Mouse (Mus musculus) heart, embryonic 14.5 days (tissue): ENCODE measurements around the gene Ppard. TPM values are rescaled to one million over a fixed set of nuclear protein-coding genes. Genes with fewer than 3 reads are reported as not detected.

Experiments used
- ATAC-seq: fragments of 200-750 bp; cut with Nextera tagmentation; 2 replicates; pipeline ENCODE4 v1.8.0; 2017; ENCODE audit warnings: low read depth, moderate TSS enrichment; ENCODE audit not compliant: insufficient number of reproducible peaks, insufficient read depth, low FRiP score
- H3K27ac ChIP-seq, 2 experiments: fragments of 200-500 bp in 1 of 2; fragments of 300-500 bp in 1 of 2; sonication (generic) in 1 of 2; replicated peaks in 1 of 2; 2 replicates each; pipeline ENCODE4 v1.5.1; 2012 to 2014; ENCODE audit warnings: low read depth in 2 of 2, low read length in 2 of 2, control low read depth in 1 of 2, mild to moderate bottlenecking in 1 of 2, mixed read lengths in 1 of 2; ENCODE audit not compliant: control insufficient read depth in 1 of 2, insufficient read depth in 1 of 2
- H3K27me3 ChIP-seq: fragments of 300-500 bp; sonication (generic); 2 replicates; pipeline ENCODE4 v1.6.1; 2014; ENCODE audit warnings: mild to moderate bottlenecking, low read length, control low read depth; ENCODE audit not compliant: control insufficient read depth, insufficient read depth
- H3K36me3 ChIP-seq: fragments of 300-500 bp; sonication (generic); 2 replicates; pipeline ENCODE4 v1.6.1; 2014; ENCODE audit warnings: mild to moderate bottlenecking, control low read depth, low read length, mixed read lengths; ENCODE audit not compliant: control insufficient read depth, insufficient read depth
- H3K4me1 ChIP-seq, 2 experiments: fragments of 200-500 bp in 1 of 2; fragments of 300-500 bp in 1 of 2; sonication (generic) in 1 of 2; 2 replicates each; pipeline ENCODE4 v1.6.1; 2012 to 2014; ENCODE audit warnings: low read length in 2 of 2, control low read depth in 1 of 2, mixed read lengths in 1 of 2; ENCODE audit not compliant: control insufficient read depth in 2 of 2, insufficient read depth in 2 of 2
- H3K4me2 ChIP-seq: fragments of 300-500 bp; sonication (generic); 2 replicates; pipeline ENCODE4 v1.6.1; 2014; ENCODE audit warnings: mild to moderate bottlenecking, low read length
- H3K4me3 ChIP-seq, 2 experiments: fragments of 200-500 bp in 1 of 2; fragments of 300-500 bp in 1 of 2; sonication (generic) in 1 of 2; 2 replicates each; pipeline ENCODE4 v1.5.1; 2012 to 2014; ENCODE audit warnings: low read length in 2 of 2, mild to moderate bottlenecking in 2 of 2, control low read depth in 1 of 2, low read depth in 1 of 2, moderate library complexity in 1 of 2; ENCODE audit not compliant: control insufficient read depth in 1 of 2, insufficient read depth in 1 of 2
- H3K9ac ChIP-seq: fragments of 300-500 bp; sonication (generic); 2 replicates; pipeline ENCODE4 v1.6.1; 2014; ENCODE audit warnings: mild to moderate bottlenecking, low read length
- H3K9me3 ChIP-seq: fragments of 300-500 bp; sonication (generic); 2 replicates; pipeline ENCODE4 v1.6.1; 2016; ENCODE audit warnings: low read length, control low read depth; ENCODE audit not compliant: control insufficient read depth
- WGBS: fragments of 180-500 bp; shearing (Covaris S2); extraction: QIAGEN DNeasy Blood & Tissue Kit; methylation state at CpG from one replicate; pipeline ENCODE4 v1.1.7; 2014; 5-methylcytosine and 5-hydroxymethylcytosine counted together
- polyA plus RNA-seq: library from polyadenylated mRNA; unstranded; fragments of >200 nt; fragmentation: Nextera tagmentation; extraction: Ambion mirVana; gene quantifications from 2 replicates; pipeline ENCODE4 v1.2.1, GENCODE M21; 2014

Gene Ppard
- polyA plus RNA-seq, 1 experiment from 2014 or later: 2.2 TPM

DNA sequence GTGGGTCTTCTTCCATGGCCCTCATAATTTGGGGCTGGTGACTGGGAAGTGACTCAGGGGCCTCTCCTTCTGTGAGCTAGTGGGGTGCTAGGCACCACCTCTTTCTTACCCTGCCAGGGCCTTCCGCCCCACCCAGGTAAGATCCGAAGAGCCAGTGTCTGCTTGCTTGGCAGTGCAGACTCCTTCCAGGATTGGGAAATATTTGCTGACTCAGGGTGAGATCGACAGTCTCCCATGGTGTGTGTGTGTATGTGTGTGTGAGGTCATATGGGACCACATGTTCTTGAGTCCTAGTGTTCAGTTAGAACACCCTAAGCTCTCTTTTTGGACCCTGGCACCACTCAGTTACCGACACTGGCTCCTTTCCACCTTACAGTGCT is 4.1 kb downstream of the Ppard start:
- 88% methylated on average over 4 of the region's 4 CpGs for WGBS
- no peak for ATAC-seq
- no peaks in the 10 kb centered on the region for H3K9me3 ChIP-seq
- H3K4me2 ChIP-seq: no peak overlapping the region
- H3K27me3 ChIP-seq: no peaks in the 10 kb centered on the region
- H3K36me3 ChIP-seq: peaks cover 24% of the 10 kb centered on the region; the same call in 1 of the 2 replicates
- H3K9ac ChIP-seq: no peak overlapping the region
- H3K4me1 ChIP-seq: peaks cover 3 to 12% of the 10 kb centered on the region in 2 experiments; a peak in 3 of 4 replicates
- H3K27ac ChIP-seq: no peak overlapping the region
- no peak overlapping the region for H3K4me3 ChIP-seq

- no peak for ATAC-seq
- no peaks in the 10 kb centered on the region for H3K27me3 ChIP-seq
- WGBS: 84% methylated on average over 5 of the region's 5 CpGs
- no peak overlapping the region for H3K4me3 ChIP-seq
- H3K4me2 ChIP-seq: no peak overlapping the region
- H3K9ac ChIP-seq: no peak overlapping the region
- H3K27ac ChIP-seq: no peak overlapping the region
- H3K36me3 ChIP-seq: peaks cover 25% of the 10 kb centered on the region; the same call in 1 of the 2 replicates
- peaks cover 3 to 17% of the 10 kb centered on the region in 2 experiments; a peak in 3 of 4 replicates for H3K4me1 ChIP-seq
- no peaks in the 10 kb centered on the region for H3K9me3 ChIP-seq
Observed at GRCm38 (mm10) chr17:28237362-28237761, 4.9 kb downstream of the Ppard start.

GRCm38 (mm10) chr17:28237874-28238273 is 5.4 kb downstream of the Ppard start:
- H3K4me1 ChIP-seq: peaks cover 5 to 21% of the 10 kb centered on the region in 2 experiments; a peak in 3 of 4 replicates
- H3K9ac ChIP-seq: no peak overlapping the region
- H3K36me3 ChIP-seq: peaks cover 25% of the 10 kb centered on the region; the same call in 1 of the 2 replicates
- no peaks in the 10 kb centered on the region for H3K27me3 ChIP-seq
- no peak overlapping the region for H3K27ac ChIP-seq
- H3K4me3 ChIP-seq: no peak overlapping the region
- H3K4me2 ChIP-seq: no peak overlapping the region
- ATAC-seq: no peak
- 71% methylated on average over 6 of the region's 6 CpGs for WGBS
- H3K9me3 ChIP-seq: no peaks in the 10 kb centered on the region

- WGBS: 90% methylated on average over 5 of the region's 5 CpGs
- ATAC-seq: no peak
- no peaks in the 10 kb centered on the region for H3K27me3 ChIP-seq
- no peak overlapping the region for H3K27ac ChIP-seq
- no peak overlapping the region for H3K4me2 ChIP-seq
- no peak overlapping the region for H3K9ac ChIP-seq
- H3K4me1 ChIP-seq: peaks cover 14 to 27% of the 10 kb centered on the region in 2 experiments
- H3K9me3 ChIP-seq: no peaks in the 10 kb centered on the region
- peaks cover 31% of the 10 kb centered on the region; the same call in 1 of the 2 replicates for H3K36me3 ChIP-seq
- H3K4me3 ChIP-seq: no peak overlapping the region
Observed at GRCm38 (mm10) chr17:28240846-28241245, 8.3 kb downstream of the Ppard start.

GRCm38 (mm10) chr17:28242296-28242695 is 9.8 kb downstream of the Ppard start:
- H3K27ac ChIP-seq: no peak overlapping the region; a peak in 1 of 4 replicates
- WGBS: 68% methylated on average over 6 of the region's 6 CpGs
- peaks cover 26% of the 10 kb centered on the region; the same call in 1 of the 2 replicates for H3K36me3 ChIP-seq

DNA sequence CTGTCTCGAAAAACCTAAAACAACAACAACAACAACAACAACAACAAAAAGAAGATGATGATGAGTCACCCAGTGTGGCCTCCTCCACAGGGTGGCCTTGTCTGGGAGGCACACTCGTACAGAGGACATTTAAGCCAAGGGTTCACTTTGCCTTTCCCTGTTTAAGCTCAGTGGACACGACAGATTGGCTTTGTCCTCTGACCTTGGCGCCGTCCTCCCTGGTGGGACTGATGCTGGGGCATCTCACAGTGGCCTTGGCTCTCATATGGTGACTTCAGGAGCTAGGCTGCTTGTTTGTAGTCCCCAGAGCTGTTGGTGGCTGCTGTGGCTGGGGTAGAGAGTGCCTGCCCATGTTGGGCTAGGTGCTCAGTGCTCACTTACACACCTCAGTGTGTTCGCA is 11.7 kb downstream of the Ppard start:
- Histone ChIP-seq H3K9me3 (no peaks in the 10 kb centered on the region), H3K4me3 (no peak overlapping the region), H3K4me1 (peaks cover 21 to 37% of the 10 kb centered on the region in 2 experiments), H3K9ac (peak overlapping the region; percentile 34; the same call in 1 of the 2 replicates), H3K27ac (0 out of 4 replicates have a peak overlapping the region, but pooled peaks of 1 of the 2 experiments have one; percentile 9), H3K4me2 (no peak overlapping the region), H3K36me3 (peaks cover 23% of the 10 kb centered on the region; the same call in 1 of the 2 replicates), H3K27me3 (no peaks in the 10 kb centered on the region)
- WGBS: 69% methylated on average over 6 of the region's 6 CpGs
- no peak for ATAC-seq

More at GRCm38 (mm10) chr17:28242296-28242695, 9.8 kb downstream of the Ppard start:
- H3K4me1 ChIP-seq: peaks cover 15 to 31% of the 10 kb centered on the region in 2 experiments
- no peaks in the 10 kb centered on the region for H3K9me3 ChIP-seq
- no peak overlapping the region; the same call in 1 of the 2 replicates for H3K9ac ChIP-seq
- no peak overlapping the region for H3K4me3 ChIP-seq
- no peak overlapping the region for H3K4me2 ChIP-seq
- H3K27me3 ChIP-seq: no peaks in the 10 kb centered on the region
- ATAC-seq: no peak

DNA sequence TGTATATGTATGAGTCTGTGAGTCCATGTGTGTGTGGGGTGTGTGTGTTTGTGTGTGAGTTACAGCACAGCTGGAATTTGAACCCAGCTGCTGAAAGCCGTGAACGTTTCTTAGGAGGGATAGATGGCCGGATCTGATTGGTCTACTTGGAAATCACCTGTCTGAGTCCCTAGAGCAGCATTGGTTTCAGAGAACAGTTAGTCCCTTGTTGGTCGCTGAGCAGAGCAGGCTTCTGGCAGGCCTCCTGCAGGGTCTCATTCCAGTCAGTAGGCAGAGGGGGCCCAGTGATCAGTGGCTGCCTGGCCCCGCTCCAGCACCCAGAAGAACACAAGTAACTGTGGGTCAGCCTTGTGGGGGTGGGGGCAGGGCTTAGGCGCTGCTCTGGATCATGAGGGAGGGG is 12.2 kb downstream of the Ppard start:
- ATAC-seq: peak; percentile 42; the same call in 1 of the 2 replicates
- Histone ChIP-seq H3K9me3 (no peaks in the 10 kb centered on the region), H3K9ac (peak overlapping the region; percentile 34; the same call in 1 of the 2 replicates), H3K4me1 (peaks cover 21 to 37% of the 10 kb centered on the region in 2 experiments), H3K36me3 (peaks cover 18% of the 10 kb centered on the region; the same call in 1 of the 2 replicates), H3K27ac (no peak overlapping the region), H3K4me2 (no peak overlapping the region), H3K27me3 (no peaks in the 10 kb centered on the region), H3K4me3 (no peak overlapping the region)
- WGBS: 21% methylated on average over 6 of the region's 6 CpGs

DNA sequence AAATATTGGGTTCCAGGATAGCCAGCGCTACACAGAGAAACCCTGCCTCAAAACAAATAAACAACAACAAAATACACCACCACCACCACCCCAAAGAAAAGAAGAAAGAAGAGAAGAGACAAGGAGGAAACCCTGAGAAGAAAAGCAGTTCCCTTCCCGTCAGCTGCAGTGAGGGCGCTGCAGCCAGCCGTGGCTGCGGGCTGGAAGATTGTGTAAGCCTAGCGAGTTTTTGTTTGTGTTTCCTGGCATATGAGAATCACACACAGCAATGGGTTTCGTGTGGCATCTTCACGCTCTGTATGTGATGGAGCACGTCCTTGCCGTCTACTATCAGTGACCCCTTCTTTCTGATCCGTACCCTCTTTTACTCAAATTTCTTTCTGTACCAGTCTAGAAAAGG is 14.1 kb downstream of the Ppard start:
- no peak overlapping the region for H3K4me2 ChIP-seq
- no peak overlapping the region for H3K4me3 ChIP-seq
- no peaks in the 10 kb centered on the region for H3K27me3 ChIP-seq
- H3K27ac ChIP-seq: no peak overlapping the region
- H3K9me3 ChIP-seq: no peaks in the 10 kb centered on the region
- H3K4me1 ChIP-seq: peaks cover 21 to 38% of the 10 kb centered on the region in 2 experiments
- WGBS: 81% methylated on average over 11 of the region's 11 CpGs
- ATAC-seq: no peak
- peaks cover 7% of the 10 kb centered on the region; the same call in 1 of the 2 replicates for H3K36me3 ChIP-seq
- H3K9ac ChIP-seq: no peak overlapping the region; the same call in 1 of the 2 replicates
